Mouse (Mus musculus) WW6 (cell line): ENCODE measurements at regions not wholly inside any gene's neighbourhood (a gene's known extent, or its start where the extent isn't known, plus 50 kb on each side); places are given as distances from the start of the nearest gene placed in this dataset.

Experiments used
- DNase-seq: peaks from one replicate; pipeline ENCODE4 v3.0.0-alpha.2; 2013; ENCODE audit warnings: low read depth, low spot score

DNA sequence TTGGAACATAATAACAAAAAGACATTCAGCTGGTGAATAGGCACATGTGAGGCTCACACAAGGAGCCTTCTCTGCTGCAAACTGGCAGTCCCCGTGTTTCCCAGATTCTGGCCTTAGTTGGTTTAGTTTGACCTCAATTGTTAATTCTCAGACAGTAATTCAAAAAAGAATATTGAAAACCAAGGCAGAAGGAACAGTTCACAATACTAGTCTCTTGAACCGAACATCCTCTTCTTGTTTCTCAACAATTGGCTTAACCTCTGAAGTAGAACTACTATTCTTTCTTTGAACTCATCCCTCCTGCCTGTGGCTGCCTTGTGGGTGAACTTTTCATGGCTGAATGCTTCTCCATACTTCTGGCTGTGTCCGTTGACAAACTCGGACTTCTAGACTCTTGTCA lies 110.4 kb upstream of the Neil3 start:
- no peak for DNase-seq

DNA sequence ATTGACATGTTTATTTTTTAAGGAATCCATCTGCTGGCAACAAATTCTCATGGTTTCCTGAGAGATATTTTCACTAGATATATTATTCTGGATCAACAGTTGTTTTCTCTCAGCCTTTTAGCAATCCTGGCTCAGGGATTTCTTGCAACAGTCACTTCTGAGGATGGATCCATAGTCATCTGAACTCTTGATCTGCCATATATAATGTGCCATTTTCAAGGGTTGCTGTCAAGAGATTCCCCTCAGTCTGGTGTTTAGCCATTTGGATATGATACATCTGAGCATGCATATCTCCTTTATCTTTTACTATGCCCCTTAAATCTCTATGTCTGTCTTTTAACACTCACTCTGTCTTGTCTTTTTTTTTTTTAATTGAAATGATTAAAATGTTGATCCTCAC lies 130.3 kb upstream of the Neil3 start:
- DNase-seq: no peak

DNA sequence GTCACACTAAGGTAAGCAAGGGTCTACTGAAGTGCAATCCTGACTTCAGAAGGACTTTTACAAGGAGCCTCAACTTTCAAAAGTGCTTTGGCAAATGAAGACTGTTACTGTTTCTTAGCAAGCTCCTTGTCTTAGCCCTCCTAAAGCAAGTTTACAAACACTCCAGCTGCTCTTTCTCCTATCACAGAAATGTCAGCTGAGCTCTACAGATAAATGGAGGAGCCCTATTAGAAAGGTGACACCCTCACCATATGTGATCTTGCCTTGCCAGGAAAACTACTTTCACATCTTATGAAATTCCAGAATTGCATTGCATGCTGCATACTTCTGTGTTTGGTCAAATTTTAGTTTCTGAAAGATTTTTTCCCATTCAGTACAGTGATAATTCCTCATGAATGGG lies 136.6 kb upstream of the Neil3 start:
- no peak for DNase-seq

DNA sequence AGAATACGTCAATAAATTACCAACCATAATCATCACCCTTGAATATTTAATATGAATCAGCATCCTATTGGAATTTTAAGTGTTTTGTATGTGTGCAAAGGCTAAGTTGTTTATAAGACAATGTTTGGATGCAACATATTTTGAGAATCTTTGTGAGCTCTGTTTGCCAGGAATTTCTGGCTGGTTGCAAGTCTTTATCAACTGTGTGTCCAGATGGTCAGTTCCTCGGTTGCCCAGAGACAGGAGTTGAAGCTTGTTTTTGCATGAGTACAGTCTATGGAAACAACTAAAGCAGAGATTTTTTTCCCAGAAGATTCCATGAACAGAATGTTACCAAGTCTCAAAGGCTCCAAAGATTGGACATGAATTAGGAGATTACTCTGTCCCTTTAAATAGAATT lies 142.0 kb upstream of the Neil3 start:
- DNase-seq: no peak

DNA sequence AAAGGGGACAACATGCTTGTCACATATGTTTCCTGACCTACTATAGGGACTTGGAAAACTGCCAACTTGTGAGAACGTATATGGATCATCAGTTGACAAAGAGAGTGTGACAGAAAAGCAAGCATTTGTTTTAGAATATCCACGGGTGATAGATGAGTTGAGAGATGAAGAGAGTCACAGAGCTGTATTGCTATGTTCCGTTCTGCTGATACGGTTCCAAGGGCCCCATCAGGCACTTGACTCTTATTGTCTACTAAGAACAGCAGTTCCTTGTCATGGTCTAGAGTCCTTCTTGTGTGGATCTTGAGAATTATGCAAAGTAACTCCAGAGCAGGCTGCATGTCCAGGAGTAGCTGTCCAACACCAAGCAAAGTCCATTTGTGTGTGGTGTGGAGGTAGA lies 143.0 kb upstream of the Neil3 start:
- no peak for DNase-seq

DNA sequence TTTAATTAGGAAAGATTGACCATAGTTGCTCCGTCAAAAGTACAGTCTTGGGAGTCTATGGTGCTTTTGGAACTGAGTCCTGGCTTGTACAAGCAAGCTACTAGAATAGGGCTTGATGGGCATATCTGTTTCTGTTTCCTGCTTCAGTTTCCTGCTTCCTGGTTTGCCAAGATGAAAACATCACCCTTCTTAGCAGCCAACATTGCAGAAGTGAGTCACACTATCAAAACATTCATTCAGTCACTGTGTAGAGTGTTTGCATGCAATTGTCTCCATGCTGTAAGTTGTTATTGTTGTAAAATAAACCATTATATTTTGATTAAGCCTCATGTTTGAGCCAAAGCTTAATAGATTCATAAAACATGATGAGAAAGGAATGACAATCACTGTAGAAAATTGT lies 149.3 kb upstream of the Neil3 start:
- DNase-seq: no peak

DNA sequence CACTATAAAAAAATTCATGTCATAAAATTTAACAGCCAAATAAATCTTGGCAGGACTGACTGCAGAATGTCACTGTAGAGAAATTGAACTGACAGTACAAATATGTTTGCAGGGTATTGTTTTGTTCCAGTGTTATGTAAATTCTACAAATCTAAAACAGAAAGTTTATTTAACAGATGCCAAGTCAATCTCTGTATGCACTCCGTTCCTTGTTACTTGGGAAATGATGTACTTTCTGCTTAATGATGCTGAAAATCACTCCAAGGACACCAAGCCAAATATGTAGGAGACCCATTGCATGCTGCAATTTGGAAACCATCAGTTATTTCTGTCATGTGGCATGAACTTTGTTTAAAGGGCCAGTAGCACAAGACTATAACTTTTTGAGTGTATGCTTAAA lies 182.3 kb upstream of the Neil3 start:
- DNase-seq: no peak

DNA sequence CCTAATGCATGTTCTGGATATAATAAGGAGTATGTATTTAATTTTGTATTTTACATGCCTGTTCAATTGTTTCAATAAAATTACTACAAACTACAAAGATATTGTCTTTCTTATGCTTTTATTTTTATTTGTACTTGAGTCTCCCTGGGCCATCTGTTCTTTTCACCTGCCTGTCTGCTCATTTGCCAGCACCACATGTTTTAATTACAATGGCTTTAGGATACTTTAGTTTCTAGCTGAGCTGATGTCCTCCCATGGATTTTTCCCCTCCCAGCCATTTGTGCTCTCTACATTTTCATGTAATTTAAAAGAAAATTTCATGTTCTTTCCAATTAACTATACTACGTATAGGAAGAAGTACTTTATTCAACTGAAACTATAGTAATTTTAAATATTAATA lies 188.5 kb upstream of the Neil3 start:
- DNase-seq: no peak

DNA sequence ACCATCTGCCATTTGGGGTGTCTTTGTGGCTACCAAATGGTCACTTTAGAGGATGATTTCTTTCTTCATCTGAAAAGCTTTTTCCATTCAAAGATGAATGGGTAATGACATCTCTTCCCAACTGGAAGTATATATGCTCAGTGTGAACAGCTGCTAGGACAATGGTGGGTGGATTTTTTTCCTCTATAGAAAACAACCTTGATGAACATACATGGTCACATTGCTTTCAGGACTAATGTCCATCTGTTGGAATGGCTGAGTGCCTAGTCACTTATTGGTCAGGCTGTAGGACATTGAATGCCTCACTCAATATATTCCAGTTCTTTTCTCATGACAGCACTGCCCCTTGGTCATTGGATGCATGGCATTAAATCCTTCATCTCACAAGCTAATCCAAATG lies 209.0 kb upstream of the Neil3 start:
- DNase-seq: no peak

DNA sequence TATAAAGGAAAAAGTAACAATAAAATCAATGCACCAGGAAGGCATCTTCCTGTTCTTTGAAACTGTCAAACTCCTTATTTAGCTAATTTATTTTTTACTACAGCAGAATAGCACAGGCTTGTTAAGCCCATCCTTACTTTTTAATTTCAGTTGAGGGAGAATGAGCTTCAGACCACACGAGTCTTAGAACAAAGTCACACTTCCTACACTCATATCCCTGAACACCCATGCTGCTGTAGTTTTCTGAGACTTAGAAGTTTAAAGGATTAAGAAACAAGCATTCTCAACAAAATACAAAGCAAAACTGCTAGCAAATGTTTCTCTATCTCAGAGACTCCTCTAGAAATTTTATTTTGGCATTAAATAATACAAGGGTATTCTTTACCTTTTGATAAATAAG lies 208.8 kb upstream of the Vegfc start:
- no peak for DNase-seq

DNA sequence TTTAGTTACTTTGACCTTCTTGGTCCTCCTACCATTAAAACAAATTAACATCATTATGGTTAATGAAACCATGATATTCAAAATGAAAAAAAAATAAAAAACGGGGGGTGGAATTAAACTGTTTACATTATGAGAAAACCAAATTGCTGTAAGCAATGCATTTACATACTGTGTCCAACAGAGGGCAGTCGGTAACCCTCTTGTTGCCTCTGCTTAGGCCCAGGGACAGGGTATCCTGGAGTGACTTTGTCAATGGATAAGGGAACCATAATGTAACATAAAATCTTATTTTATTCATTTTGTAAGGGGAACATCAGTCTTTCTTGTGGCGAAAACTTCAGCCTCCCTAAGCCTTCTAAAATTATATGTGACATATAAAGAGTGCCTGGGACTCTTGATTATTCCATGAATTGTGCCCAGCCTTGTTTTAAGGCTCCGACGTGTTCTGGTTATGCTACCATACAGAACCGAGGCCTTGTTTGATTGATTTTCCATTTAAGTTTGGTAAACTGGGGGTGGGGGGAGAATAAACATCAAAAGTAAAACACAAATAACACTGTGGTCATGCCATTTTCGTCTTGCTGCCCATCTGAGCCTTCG lies 207.3 kb upstream of the Vegfc start:
- no peak for DNase-seq

DNA sequence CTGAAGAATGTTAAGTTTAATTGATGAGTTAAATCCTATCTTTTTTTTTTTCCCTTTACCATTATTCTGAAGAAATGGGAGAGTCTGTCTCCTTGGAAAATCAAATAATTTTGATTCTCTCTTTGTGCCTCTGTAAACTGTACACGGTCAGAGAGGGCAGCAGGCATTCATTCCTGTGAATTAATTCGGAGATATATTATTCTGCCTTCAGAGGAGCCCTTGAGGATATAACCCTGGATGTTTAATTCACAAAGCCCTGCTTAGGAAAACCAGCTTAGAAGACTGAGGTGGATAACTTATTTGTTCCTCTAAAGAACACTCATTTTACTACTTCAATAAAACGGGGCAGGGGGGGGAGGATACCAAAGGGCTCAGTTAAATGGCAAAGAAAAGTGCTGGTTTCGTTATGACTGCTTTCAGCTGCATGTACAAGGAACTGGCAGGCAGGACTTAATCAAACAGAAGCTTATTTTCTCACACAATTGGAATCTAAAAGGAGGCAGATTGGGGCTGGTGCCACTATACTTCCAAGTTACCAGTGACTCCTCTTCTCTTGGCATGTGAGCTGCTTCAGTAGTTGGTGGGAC lies 205.3 kb upstream of the Vegfc start:
- DNase-seq: no peak

DNA sequence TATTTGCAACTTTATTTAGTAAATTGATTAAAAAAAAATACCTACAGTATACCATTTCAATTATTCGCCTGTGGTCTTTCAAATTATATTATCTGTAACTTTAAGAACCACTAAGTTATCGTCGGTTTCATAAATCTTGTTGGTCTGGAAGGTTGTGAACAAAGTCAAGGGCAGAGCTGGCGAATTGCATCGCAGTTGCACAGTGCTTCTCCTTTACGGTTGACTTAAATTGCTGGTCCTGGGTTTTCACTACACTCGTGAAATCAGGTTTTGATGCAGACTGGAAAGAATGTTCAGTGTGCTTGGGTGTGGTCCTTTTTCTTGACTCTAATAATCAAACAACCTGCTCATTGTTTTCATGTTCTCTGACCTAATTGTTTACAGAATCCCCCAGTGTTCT lies 198.6 kb upstream of the Vegfc start:
- DNase-seq: no peak

DNA sequence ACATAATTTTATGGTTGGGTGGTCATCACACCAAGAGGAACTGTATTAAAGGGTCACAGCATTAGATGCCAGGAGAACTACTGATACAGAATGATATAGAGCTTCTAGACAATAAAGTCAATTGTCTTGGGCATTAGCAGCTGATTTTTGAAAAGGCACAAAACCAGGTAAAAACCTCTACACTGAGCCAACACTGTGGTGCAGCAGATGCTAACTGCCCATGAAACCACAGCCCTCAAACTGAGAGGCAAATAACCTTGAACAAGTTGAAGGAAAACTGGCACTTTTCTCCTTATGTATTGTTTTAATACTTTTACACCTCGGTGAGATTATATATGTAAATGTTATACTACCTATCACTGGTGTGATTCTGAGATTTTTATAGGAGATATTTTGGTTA lies 195.9 kb upstream of the Vegfc start:
- DNase-seq: no peak

DNA sequence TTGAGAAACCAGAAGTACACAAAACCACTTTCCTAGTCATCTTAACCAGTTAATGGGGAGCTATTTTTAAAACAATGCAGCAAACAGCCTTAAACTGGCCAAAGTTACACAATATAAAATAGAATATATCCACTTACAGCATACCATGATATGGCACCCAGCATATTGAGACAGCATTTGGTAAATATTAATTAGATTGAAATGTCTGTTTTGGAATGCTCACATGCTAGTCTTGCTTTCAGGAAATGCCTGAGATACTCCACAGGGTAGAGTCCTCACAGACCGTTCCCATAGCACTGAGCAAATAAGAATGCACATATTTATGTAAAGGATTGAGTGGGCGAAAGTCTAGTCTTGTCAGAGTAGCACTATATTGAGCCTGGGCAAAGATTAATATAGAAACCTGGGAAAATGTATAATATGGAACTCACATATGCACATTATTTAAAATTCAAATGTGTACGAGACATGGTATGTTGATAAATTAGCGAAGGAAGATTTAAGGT lies 185.1 kb upstream of the Vegfc start:
- no peak for DNase-seq

DNA sequence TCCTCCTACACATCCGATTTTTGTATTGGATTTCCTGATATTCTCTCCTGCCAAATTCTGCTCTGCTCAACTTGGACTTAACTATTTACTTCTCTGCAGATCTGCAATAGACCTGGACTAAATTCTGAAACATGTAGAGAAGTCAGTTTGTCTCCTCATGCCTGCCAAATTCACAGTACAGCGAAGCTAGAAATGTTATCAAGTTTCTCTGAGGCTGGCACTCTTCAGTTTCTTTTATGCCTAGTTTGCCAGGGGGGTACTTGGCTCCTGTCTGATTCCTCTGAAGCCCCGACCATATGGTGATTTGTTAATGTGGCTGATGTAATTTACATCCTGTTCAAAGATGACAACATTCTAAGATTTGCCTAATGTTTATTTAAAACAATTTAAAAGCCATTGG lies 184.6 kb upstream of the Vegfc start:
- no peak for DNase-seq

DNA sequence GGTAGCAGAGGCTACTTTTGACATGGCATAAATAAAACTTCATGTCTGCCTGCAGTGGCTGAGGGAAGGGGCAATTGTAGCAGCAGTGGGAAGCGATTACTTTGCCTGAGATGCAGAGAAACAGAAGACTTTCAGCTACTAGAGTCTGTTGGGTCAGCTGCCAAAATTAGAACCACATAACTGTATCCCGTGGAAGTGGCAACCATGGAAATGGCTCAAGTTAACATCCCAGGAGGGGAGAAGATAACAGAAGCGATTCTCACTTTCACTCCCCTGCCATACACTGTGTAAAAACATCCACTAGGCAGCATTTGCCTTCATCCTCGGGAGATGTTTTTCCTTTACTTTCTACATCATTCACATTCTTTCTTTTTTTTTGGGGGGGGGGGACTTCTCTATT lies 155.1 kb upstream of the Vegfc start:
- no peak for DNase-seq

DNA sequence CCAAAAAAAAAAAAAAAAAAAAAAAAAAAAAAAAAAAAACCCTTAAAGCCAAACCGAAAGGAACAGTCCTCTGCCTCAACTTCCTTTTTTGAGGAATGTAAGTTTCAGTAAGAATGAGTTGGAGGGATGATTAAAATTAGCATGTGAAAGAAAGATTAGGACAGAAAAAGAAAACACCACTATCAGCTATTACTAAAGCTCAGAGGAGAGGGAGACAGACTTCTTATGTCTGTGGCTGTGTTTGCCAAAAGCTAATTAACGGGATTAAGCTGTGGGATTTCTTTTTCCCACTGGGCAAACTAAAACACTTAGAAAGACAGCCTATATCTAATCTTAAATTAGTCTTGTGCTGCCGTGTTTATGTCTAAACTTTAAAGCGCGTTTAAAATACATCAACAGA lies 146.7 kb upstream of the Vegfc start:
- DNase-seq: no peak

DNA sequence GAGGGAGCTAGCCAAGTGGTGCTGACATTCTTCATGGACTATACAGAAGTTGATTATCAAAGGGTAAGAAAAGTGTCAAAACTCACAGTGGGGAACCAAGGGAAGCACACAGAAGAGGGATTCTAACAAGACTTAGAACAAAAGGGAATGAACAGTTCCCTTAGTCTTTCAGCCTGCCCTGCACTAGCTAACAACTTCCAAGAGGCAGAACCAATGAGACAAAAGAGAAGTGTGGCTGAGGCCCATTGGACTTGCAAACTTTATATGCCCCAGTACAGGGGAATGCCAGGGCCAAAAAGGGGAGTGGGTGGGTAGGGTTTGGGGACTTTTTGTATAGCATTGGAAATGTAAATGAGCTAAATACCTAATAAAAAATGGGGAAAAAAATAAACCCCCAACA lies 139.0 kb upstream of the Vegfc start:
- DNase-seq: no peak

DNA sequence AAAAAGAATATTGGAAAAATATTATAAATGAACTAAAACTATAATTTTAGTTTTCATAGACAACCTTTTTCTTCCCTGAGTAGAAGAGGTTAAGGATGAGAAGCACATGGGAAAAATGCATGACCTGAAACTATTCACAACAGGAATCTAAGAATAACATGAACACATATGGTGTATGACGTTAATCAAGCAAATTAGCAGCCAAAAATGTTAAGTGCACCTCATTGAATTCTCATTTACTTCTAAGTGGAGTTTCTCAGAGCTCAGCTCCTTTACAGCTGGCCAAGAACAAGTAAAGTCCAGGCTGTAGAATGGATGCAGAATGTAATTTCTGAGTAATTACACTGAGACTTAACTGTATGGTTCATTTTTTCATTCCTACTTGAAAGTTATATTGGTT lies 137.9 kb upstream of the Vegfc start:
- no peak for DNase-seq

DNA sequence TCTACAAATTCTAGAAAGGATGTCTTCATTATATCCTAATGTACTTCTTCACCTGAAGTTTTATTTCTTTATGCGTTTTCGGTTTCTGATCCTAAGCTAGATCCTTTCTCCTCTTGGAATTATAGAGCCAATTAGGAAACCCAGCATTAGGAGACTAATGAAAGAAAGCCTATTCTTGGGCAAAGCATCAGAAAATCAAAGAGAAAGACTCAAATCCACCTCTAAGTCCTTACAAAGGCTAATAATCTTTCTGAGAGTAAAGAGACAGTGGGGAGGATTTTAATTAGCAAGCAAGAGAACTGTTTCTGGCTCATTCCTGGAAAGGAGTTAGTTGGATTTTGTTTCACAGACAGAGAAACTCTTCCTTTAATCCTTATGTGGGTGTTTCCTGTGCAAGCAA lies 136.3 kb upstream of the Vegfc start:
- DNase-seq: no peak

DNA sequence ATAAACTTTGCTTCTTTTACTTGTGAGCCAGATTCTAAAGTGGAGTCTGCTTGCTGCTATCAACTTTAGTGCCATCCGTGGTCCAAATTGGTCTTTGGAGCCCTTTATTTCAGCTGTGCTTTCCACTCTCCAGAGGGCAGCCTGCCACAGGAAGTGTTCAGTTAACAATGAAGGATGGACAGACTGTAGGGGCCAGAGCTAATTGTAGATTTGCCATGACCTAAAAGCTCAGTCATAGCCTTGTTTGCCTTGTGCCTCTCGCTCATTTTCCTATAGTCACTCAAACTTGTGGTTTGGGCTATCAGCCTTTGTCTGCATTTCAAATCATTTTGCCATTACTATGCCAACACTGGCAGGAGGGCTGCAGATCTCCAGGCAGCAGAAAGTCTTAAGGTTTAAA lies 131.8 kb upstream of the Vegfc start:
- DNase-seq: no peak

DNA sequence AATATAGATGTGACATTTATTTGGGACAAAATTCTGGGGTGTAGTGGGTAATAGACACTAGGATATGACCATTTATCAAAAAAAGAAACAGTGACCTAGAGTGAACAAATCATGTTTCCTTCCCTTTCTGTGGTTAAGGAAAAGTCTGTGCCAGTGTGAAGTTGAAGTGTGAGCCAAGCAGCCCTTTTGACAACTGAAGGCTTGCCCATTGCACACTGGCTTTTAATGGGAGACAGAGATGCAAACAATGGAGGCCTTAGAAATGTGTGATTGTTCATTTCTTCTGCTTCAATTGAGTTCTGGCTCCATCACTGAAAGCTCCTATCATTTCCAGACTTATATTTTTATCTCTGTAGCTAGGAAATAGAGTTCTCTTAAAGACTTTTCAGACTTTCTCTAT lies 130.0 kb upstream of the Vegfc start:
- DNase-seq: no peak
